Mouse (Mus musculus) kidney, embryonic 16.5 days (tissue): ENCODE results near the gene Lifr. TPM values are rescaled to one million over a fixed set of nuclear protein-coding genes. Genes with fewer than 3 reads are reported as not detected.

Source experiments
- ATAC-seq: fragments of 200-750 bp; cut with Nextera tagmentation; 2 replicates; pipeline ENCODE4 v1.8.0; 2017; ENCODE audit warnings: moderate TSS enrichment; ENCODE audit not compliant: low FRiP score, low TSS enrichment
- H3K27ac ChIP-seq: fragments of 300-500 bp; sonication (generic); 2 replicates; pipeline ENCODE4 v1.5.1; 2014; ENCODE audit warnings: low read length
- H3K27me3 ChIP-seq: fragments of 300-500 bp; sonication (generic); 2 replicates; pipeline ENCODE4 v1.6.1; 2014; ENCODE audit warnings: low read length, control low read depth, mixed read lengths; ENCODE audit not compliant: insufficient read depth
- H3K36me3 ChIP-seq: fragments of 300-500 bp; sonication (generic); 2 replicates; pipeline ENCODE4 v1.6.1; 2014; ENCODE audit warnings: low read length, control low read depth, mixed read lengths; ENCODE audit not compliant: insufficient read depth
- H3K4me1 ChIP-seq: fragments of 300-500 bp; sonication (generic); 2 replicates; pipeline ENCODE4 v1.6.1; 2014; ENCODE audit warnings: low read length, control low read depth, mixed read lengths; ENCODE audit not compliant: insufficient read depth
- H3K4me2 ChIP-seq: fragments of 300-500 bp; sonication (generic); replicated peaks from 2 replicates; pipeline ENCODE4 v1.6.1; 2014; ENCODE audit warnings: low read depth, low read length
- H3K4me3 ChIP-seq: fragments of 300-500 bp; sonication (generic); 2 replicates; pipeline ENCODE4 v1.5.1; 2014; ENCODE audit warnings: mild to moderate bottlenecking, low read length
- H3K9ac ChIP-seq: fragments of 300-500 bp; sonication (generic); replicated peaks from 2 replicates; pipeline ENCODE4 v1.6.1; 2014; ENCODE audit warnings: low read length
- H3K9me3 ChIP-seq: fragments of 300-500 bp; sonication (generic); 2 replicates; pipeline ENCODE4 v1.6.1; 2016; ENCODE audit warnings: low read length, control low read depth
- WGBS: fragments of 180-500 bp; shearing (Covaris S2); extraction: QIAGEN DNeasy Blood & Tissue Kit; methylation state at CpG from one replicate; pipeline ENCODE4 v1.1.7; 2014; 5-methylcytosine and 5-hydroxymethylcytosine counted together
- polyA plus RNA-seq: library from polyadenylated mRNA; unstranded; fragments of >200 nt; fragmentation: Nextera tagmentation; extraction: Ambion mirVana; gene quantifications from 2 replicates; pipeline ENCODE4 v1.2.1, GENCODE M21; 2015

Lifr gene
- polyA plus RNA-seq, 1 experiment from 2014 or later: 23.7 TPM

DNA sequence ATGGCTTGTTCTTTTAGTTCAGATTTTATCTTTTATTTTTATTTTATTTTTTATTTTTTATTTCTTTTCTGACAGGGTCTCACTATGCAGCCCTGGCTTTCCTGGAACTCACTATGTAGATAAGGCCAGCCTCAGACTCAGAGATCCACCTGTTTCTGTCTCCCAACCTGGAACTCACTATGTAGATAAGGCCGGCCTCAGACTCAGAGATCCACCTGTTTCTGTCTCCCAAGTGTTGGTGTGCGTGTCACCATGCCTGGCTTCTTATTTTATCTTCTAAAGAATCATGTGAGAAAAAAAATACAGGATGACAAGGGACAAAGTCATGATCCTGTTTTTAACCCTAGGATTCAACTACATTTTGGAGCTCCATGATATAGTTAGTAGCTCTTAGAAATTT is 102.2 kb downstream of the Lifr start:
- ATAC-seq: no peak
- Histone ChIP-seq H3K9ac (no peak overlapping the region), H3K4me3 (no peak overlapping the region), H3K9me3 (no peaks in the 10 kb centered on the region), H3K4me1 (no peaks in the 10 kb centered on the region), H3K36me3 (peaks cover 21% of the 10 kb centered on the region), H3K4me2 (no peak overlapping the region), H3K27me3 (no peaks in the 10 kb centered on the region), H3K27ac (no peak overlapping the region)
- 96% methylated on average over 2 of the region's 2 CpGs for WGBS

GRCm38 (mm10) chr15:7194147-7194720 is 103.8 kb downstream of the Lifr start:
- Histone ChIP-seq H3K4me3 (no peak overlapping the region), H3K9me3 (no peaks in the 10 kb centered on the region), H3K27ac (no peak overlapping the region), H3K27me3 (no peaks in the 10 kb centered on the region), H3K36me3 (peaks cover 19% of the 10 kb centered on the region), H3K9ac (no peak overlapping the region), H3K4me1 (0 out of 2 replicates have a peak, but pooled peaks cover 3% of the 10 kb centered on the region), H3K4me2 (no peak overlapping the region)
- ATAC-seq: no peak
- 44% methylated on average over 13 of the region's 13 CpGs for whole genome bisulfite sequencing

DNA sequence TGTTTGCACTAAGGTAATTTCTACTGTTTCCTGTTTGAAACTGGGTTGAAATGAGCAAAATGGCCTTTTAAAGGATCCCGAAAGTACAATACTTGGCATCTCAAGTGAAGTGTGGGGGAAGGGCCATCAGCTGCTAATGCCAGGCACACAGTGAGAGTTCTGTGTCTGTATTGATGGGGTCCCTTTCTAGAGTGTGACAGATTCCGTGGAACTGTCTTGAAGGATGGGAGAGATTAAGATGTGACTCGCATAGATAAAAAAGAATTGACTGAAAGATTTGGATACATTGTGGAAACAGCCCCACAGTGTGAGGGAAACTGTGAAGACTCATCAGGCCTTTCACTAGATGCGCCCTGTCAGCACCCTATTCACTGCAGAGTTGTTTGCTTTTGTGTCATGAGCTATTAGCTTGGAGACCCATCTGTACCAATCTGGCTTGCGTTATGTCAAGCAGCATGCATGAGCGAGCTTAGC is 104.4 kb downstream of the Lifr start:
- no peak for ATAC-seq

DNA sequence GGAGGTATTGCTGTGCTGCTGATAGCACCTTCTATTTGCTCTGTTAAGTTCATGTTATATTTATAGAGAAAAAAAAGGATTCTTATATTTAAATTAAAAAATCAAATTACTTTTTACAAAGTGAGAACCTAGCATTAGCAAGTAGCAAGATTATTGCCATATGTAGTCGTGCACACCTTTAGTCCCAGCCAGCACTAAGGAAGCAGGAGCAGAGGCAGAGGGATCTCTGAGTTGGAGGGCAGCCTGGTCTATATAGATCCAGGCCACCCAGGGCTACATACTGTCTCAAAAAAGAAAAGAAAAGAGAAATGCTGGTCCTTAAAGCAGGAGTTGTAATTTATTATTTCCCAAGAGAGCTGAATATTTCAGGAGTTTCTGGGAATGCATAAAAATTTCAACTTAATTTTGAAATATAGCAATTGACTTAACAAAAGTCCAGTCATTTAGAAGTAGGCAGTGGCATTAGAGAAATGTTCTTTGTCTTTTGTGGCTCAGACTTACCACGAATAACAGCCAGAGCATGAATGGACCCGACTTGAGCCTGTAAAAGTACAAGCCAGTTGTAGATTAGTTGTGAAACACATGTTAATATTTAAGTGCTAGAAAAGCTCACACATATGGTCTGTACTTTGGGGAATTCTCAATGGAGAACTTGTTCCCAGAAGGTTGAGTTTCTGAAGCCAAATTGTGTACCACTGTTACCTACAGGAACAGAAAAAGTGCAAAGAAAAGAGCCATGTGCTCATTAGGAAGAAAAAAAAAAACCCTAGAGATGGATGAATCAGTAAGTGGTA is 107.4 kb downstream of the Lifr start:
- H3K4me2 ChIP-seq: no peak overlapping the region
- H3K9ac ChIP-seq: no peak overlapping the region
- no peak overlapping the region for H3K4me3 ChIP-seq
- no peaks in the 10 kb centered on the region for H3K36me3 ChIP-seq
- no peaks in the 10 kb centered on the region for H3K27me3 ChIP-seq
- 69% methylated on average over 3 of the region's 3 CpGs for WGBS
- H3K9me3 ChIP-seq: no peaks in the 10 kb centered on the region
- no peak for ATAC-seq
- H3K27ac ChIP-seq: no peak overlapping the region
- 0 out of 2 replicates have a peak, but pooled peaks cover 5% of the 10 kb centered on the region for H3K4me1 ChIP-seq

More for the DNA sequence above, 104.4 kb downstream of the Lifr start:
- Histone ChIP-seq H3K36me3 (peaks cover 14% of the 10 kb centered on the region), H3K9ac (no peak overlapping the region), H3K4me2 (no peak overlapping the region), H3K4me1 (0 out of 2 replicates have a peak, but pooled peaks cover 3% of the 10 kb centered on the region), H3K27me3 (no peaks in the 10 kb centered on the region), H3K27ac (no peak overlapping the region), H3K4me3 (no peak overlapping the region), H3K9me3 (no peaks in the 10 kb centered on the region)
- WGBS: 76% methylated on average over 6 of the region's 6 CpGs

- H3K9me3 ChIP-seq: no peaks in the 10 kb centered on the region
- ATAC-seq: 0 out of 2 replicates have a peak, but pooled peaks have one; percentile 39
- no peaks in the 10 kb centered on the region for H3K27me3 ChIP-seq
- H3K4me3 ChIP-seq: no peak overlapping the region
- WGBS: 43% methylated on average over 2 of the region's 2 CpGs
- peaks cover 12% of the 10 kb centered on the region; the same call in 1 of the 2 replicates for H3K4me1 ChIP-seq
- H3K9ac ChIP-seq: no peak overlapping the region
- H3K27ac ChIP-seq: no peak overlapping the region
- no peak overlapping the region for H3K4me2 ChIP-seq
- H3K36me3 ChIP-seq: no peaks in the 10 kb centered on the region
These were observed 108.4 kb downstream of the Lifr start for GRCm38 (mm10) chr15:7198816-7199215.

- Histone ChIP-seq H3K4me3 (no peak overlapping the region), H3K27ac (no peak overlapping the region), H3K4me1 (peaks cover 20% of the 10 kb centered on the region), H3K9ac (no peak overlapping the region), H3K4me2 (no peak overlapping the region), H3K36me3 (no peaks in the 10 kb centered on the region), H3K9me3 (no peaks in the 10 kb centered on the region), H3K27me3 (no peaks in the 10 kb centered on the region)
- WGBS: 56% methylated on average over 6 of the region's 6 CpGs
- no peak for ATAC-seq
These were observed 109.9 kb downstream of the Lifr start for GRCm38 (mm10) chr15:7200286-7200685.

DNA sequence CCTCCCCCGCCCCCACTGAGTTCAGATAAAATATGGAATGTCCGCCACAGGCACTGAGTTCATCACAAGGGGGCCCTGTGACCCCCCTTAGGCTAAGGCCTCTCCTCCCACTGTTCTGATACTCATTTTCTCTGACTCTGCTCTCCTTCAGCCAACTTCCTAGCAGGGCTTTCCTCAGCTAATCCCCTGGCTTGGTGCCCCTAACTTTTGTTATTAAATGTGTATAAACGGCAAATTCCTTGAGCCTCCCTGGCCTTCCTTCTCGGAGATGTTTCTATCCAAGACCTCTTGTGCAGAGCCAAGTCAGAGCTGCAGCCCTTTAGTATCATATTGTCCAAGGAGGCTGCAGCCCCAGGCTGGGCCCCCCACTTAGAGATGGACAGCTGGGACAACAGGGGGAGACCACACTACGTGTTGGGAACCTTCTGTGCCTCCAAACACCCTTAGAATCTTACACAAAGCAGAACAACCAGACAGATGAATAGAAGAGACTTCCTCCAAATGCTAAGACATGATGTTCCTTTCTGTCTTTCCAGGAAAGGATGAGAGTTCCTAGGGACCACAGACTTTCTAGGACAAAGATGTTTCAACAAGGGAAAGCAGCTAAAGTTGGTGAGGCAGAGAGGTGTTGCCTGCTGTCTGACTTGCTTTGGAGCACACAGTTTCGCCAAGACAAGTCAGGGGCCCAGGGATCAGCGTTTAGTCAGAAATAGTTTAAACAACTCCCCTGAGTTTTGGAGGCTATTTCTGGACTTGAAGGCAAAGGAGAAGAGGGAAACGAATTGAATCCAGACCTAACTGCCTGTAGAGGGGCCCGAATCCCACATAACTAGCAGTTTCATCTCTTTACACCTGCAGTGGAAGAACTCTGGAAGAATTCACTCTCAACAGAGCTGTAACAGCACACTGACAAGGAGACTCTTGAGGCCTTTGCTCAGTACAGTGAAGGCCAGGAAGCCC is 111.3 kb downstream of the Lifr start:
- Histone ChIP-seq H3K27me3 (no peaks in the 10 kb centered on the region), H3K9ac (no peak overlapping the region), H3K4me1 (peaks cover 27% of the 10 kb centered on the region), H3K4me3 (no peak overlapping the region), H3K4me2 (no peak overlapping the region), H3K27ac (peak overlapping the region; percentile 30; the same call in 1 of the 2 replicates), H3K36me3 (no peaks in the 10 kb centered on the region), H3K9me3 (no peaks in the 10 kb centered on the region)
- WGBS: 53% methylated on average over 9 of the region's 9 CpGs
- ATAC-seq: no peak

DNA sequence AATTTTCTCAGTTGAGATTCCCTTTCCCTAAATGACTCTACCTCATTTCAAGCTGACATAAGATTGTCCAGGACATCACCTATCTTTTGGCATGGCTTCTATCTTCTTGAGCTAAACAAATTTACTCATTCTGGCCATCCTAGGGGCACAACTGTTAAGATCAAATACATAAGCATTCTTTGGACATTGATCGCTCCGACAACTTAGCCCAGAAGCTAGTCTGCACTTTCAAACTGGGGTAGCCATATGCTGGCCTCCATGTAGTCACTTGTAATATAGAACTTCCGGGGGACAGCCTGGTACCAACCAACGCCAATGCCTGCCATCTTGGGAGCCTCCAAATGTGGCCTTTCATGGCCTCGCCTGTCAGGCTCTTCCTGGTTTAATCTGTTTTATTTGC is 112.6 kb downstream of the Lifr start:
- H3K27ac ChIP-seq: no peak overlapping the region; the same call in 1 of the 2 replicates
- no peak overlapping the region for H3K9ac ChIP-seq
- H3K4me1 ChIP-seq: peaks cover 27% of the 10 kb centered on the region
- no peak overlapping the region for H3K4me2 ChIP-seq
- H3K4me3 ChIP-seq: no peak overlapping the region
- H3K27me3 ChIP-seq: no peaks in the 10 kb centered on the region
- no peaks in the 10 kb centered on the region for H3K9me3 ChIP-seq
- H3K36me3 ChIP-seq: no peaks in the 10 kb centered on the region
- ATAC-seq: no peak
- 93% methylated on average over 5 of the region's 5 CpGs for WGBS

DNA sequence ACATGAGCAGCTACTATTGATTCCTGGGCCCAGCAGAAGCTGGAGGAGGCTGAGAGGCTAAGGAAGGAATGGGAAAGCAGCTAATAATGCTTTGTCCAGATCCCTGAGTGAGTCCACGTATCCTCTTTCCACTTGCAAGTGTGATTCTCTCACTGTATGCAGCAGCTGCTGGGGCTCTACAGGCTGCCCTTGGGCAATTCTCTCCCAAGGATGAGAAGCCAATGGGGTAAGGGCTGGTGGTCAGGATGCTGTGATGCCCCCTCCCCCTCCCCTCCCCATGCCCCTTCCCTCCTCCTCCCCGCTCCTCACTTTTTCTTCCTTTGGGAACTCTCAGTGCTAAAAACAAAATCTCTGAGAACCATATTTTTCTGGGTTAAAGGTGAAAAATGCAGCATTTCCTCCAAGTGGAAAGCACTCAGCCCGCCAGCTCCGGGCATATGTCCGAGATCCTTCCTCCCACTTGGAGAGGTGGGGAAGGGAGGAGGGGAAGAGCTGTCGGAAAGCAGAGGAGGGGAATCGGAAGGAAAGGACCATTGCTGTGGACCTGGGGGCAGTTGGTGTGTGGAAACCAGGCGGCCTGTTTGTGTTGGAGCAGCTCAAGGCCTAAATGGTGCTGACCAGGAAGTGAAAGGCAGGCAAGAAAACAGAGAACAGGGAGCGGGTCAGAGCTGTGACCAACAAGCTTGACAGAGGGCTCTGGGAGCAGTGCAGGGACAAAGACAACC is 113.4 kb downstream of the Lifr start:
- H3K27ac ChIP-seq: peak overlapping the region; percentile 84
- no peak overlapping the region for H3K9ac ChIP-seq
- H3K36me3 ChIP-seq: no peaks in the 10 kb centered on the region
- 33% methylated on average over 8 of the region's 9 CpGs for WGBS
- ATAC-seq: peak; percentile 67
- no peak overlapping the region for H3K4me2 ChIP-seq
- H3K4me3 ChIP-seq: no peak overlapping the region
- H3K4me1 ChIP-seq: peaks cover 26% of the 10 kb centered on the region
- no peaks in the 10 kb centered on the region for H3K9me3 ChIP-seq
- no peaks in the 10 kb centered on the region for H3K27me3 ChIP-seq
